Mouse (Mus musculus): ENCODE results near the gene Pde6g. TPM values are rescaled to one million over a fixed set of nuclear protein-coding genes. Genes with fewer than 3 reads are reported as not detected.

Pde6g gene
- total RNA-seq, 2 experiments from 2014 or later = 0.56 to 0.59 TPM

GRCm38 (mm10) chr11:120472052-120472451, 18.8 kb upstream of the Pde6g start:
- no peak for DNase-seq (ENCODE audit: extremely low spot score in 1 of 2, low spot score in 1 of 2)

- no peak for DNase-seq (ENCODE audit: extremely low spot score in 1 of 2, low spot score in 1 of 2)
Observed at GRCm38 (mm10) chr11:120467736-120468092, 14.4 kb upstream of the Pde6g start.

DNA sequence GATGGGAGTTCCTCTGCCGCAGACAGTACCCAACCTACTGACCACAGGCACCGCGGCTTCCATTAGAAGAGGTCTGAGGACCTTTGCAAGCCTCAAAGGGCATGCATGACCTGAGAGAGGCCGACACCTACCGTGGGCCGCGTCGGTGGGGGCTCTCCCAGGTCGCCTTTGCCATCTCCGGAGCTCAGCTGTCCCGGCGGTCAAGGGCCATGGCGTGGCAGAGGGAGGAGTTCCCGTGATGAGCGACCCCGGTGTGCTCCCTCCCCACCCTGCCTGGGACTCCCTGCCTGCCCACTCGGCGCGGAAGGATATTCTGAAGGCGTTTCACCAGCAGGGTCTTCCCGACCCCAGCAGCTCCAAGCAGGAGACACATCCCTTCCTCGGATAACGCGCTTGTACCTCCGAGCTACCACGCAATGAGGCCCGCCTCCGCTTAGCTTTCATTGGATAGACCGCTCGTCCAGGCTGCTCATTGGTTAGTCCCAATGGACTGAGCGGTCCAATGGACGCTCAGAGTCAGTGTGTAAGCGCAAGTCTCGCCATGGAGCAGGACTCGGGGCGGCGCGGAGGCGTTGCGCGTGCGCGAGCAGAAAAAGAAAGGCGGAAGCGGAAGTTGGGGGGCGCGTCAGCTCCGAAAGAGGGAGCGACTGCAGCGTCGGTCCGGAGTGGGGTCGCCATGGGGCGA, 13.9 kb upstream of the Pde6g start, which contains the start of gene Arl16:
Gene Arl16 (minus strand): TSS at position 557 of the 685 bp plus-strand sequence.
- DNase-seq (ENCODE audit: extremely low spot score in 1 of 2, low spot score in 1 of 2) = peak; percentile 81 to 86

DNA sequence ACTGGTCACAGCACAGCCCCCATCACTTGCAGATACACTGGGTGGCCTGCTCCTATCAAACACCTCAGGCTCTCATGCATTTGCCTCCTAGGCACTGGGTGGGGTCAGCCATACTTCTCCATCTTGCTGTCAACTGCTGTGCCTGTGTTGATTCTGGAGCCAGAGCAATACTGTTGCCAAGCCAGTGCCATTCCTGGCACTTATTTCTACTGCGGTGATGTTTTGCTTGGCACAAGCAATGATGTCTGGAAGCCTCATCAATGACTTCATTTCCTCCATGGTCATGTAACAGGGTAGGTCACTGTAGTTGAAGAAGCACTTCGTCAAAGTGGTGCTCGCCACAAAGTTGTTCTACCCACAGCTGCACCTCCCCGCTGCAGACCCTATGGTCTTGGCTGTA, 12.2 kb upstream of the Pde6g start:
- no peak for DNase-seq (ENCODE audit: extremely low spot score in 1 of 2, low spot score in 1 of 2)

DNA sequence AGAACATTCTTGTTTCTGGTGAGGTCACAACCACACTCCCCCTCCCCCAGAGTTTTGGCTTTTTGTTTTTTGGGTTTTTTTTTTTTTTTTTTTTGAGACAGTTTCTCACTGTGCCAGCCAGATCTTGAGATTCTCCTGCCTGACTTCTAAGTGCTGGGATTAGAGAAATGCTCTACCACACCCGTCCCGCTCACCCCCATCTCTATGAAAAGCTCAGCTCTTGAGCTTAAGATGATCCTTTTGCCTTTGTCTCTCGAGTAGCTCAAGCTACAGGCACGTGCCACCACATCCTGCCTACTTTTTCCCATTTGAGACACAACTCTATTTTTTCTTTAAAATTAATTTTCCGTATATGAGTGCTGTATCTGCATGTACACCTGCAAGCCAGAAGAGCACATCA, 11.1 kb upstream of the Pde6g start:
- DNase-seq (ENCODE audit: extremely low spot score in 1 of 2, low spot score in 1 of 2) = no peak

DNA sequence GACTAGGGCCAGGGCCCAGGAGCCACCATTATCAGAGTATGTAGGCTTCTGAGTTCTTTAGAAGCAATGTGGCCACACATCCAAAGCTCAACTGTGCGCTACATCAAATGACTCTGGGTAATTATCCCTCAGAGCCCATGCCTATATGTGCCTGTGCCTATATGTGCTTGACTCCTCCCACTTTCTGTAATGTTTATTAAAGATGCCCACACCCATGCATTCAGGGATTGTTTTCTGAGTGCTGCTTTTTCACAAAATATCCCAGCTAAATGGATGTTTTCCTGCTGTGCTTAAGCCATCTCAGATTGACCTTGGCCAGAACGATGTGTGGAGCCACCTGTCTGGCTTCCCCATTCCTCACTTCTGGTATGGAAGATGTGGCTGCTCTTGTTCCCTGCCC, 10.2 kb upstream of the Pde6g start:
- DNase-seq (ENCODE audit: extremely low spot score in 1 of 2, low spot score in 1 of 2) = no peak

DNA sequence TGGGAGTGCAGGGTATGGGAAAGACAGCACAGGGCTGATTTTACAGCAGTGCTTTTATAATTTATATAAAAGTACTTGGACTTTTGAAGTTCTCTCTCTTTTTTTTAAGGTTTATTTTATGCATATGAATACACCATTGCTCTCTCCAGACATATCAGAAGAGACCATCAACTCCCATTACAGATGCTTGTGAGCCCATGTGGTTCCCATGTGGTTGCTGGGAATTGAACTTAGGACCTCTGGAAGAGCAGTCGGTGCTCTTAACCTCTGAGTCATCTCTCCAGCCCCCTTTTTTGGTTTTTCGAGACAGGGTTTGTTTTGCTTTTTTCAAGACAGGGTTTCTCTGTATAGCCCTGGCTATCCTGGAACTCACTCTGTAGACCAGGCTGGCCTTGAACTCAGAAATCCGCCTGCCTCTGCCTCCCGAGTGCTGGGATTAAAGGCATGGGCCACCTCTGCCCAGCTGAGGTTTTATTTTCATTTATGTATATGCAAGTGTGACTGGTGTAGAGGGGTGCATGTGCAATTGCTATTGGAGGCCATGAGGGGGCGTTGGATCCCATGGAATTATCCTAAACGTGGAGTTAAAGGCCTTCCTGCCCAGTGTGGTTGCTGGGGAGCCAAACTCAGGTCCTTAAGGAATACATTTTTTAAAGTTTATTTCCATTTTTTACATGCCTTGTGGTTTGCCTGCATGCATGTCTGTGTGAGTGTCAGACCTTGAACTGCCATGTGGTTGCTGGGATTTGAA, 5.7 kb upstream of the Pde6g start:
- DNase-seq (ENCODE audit: extremely low spot score in 1 of 2, low spot score in 1 of 2) = no peak

DNA sequence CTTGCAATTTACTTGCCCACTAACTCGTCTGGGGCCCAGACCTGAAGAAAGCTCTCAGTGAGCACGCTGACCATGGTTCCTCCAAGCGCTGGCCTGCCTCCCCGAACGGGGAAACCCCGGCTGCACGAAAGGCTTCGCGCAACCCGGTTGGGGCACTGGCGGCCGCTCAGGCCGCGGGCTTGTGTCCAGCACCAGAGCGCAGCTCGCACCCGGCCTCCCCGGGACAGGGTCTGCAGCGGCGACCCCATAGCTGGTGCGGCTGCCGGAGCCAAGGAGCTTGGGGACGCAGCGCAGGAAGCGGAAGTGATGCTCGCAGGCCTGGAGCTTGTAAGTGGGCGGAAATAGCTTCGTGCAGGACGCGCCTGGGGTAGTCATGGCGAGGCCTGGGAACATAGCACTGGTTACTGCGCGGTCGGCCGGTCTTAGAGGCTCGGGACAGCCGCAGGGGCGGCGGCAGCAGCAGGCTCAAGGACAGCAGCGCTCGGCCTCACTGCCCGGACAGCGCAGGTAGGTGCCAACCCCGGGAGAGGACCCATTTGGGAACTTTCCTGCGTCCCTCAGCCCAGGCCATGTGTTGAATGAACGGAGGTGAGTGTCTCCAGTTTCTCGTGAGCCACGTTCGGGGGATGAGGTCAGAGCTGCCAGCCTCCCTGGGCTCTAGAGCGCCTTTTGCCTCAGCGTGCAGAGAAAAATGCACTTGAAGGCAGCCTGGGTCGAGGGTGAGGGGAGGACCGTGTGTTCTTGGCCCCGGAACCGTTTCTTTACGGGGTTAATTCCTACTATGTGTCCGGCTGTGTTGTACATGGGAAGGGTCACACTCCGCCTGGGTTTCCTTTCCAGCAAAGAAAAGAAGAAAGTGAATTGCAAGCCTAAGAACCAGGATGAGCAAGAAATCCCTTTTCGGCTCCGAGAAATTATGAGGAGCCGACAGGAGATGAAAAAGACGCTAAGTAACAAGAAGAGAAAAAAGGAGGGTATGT, 4.8 kb upstream of the Pde6g start, which contains the start of the genes Oxld1 and Ccdc137:
Gene Oxld1 (minus strand): TSS at position 297 of the 980 bp plus-strand sequence.
Gene Ccdc137 (plus strand): TSS at position 344 of the 980 bp plus-strand sequence.
- peak; percentile 68 to 72 for DNase-seq (ENCODE audit: extremely low spot score in 1 of 2, low spot score in 1 of 2)

GRCm38 (mm10) chr11:120457370-120457769, 4.1 kb upstream of the Pde6g start:
- no peak for DNase-seq (ENCODE audit: extremely low spot score in 1 of 2, low spot score in 1 of 2)

GRCm38 (mm10) chr11:120455413-120455812, 2.1 kb upstream of the Pde6g start:
- DNase-seq (ENCODE audit: extremely low spot score in 1 of 2, low spot score in 1 of 2) = no peak

DNA sequence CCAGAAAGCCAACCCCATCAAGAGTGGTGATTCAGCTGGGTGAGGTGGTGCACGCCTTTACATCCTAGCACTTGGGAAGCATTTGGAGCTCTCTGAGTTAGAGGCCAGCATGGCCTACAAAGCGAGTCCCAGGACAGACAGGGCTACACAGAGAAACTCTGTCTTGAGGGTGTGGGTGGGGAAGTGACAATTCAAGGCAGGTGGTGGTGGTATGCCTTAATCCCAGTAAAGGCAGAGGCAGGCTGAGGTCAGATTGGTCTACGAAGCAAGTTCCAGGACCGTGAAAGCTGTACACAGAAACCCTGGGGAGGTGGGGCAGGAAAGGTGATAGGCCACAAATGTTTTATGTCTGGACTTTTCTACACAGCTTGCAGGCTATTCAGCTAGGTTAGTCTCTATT, 1.7 kb upstream of the Pde6g start:
- no peak for DNase-seq (ENCODE audit: extremely low spot score in 1 of 2, low spot score in 1 of 2)

DNA sequence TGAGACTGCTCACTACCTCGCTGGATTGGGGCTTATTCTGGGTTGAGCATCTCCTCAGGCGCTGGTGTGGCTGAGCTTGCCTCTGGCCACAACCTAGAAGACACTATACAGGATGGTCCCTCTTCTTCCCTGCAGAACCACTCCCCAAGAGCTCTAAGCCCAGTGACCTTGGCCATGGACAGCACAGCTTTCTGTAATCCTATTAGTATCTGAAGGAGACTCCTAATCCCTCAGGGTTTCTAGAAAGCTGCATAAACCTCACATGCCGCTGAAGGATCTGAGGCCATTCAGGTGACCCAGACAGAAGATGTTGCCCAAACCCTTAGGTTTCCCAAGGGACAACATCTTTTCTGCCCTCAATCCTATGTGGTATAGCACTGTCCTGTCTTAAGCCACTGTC, 1.1 kb downstream of the Pde6g start:
- no peak for DNase-seq (ENCODE audit: extremely low spot score in 1 of 2, low spot score in 1 of 2)

GRCm38 (mm10) chr11:120447179-120447578, 6.1 kb downstream of the Pde6g start:
- DNase-seq (ENCODE audit: extremely low spot score in 1 of 2, low spot score in 1 of 2) = no peak

GRCm38 (mm10) chr11:120445475-120445874, 7.8 kb downstream of the Pde6g start:
- DNase-seq (ENCODE audit: extremely low spot score in 1 of 2, low spot score in 1 of 2) = no peak

- no peak for DNase-seq (ENCODE audit: extremely low spot score in 1 of 2, low spot score in 1 of 2)
Observed at GRCm38 (mm10) chr11:120444106-120444505, 9.2 kb downstream of the Pde6g start.

GRCm38 (mm10) chr11:120442765-120443280, 10.5 kb downstream of the Pde6g start:
- DNase-seq (ENCODE audit: extremely low spot score in 1 of 2, low spot score in 1 of 2) = no peak

DNA sequence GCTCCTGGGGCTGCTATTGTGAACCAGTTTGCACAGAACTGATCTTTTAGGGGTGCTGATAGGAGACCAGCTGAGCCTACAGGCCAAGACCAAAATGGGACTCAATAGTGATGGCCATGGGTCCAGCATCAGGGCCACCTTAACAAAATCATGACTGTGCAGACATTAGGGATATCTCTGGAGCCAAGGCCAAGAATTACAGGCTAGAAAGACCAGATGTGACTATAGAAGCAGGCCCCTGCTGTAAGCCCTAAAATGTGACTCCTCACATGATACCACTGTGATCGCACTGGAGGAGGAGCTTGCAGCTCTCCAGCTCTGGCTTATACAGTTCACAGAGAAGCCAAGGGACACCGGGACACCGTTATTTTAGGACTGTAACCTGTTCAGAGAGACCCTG, 11.0 kb downstream of the Pde6g start, which contains the start of gene Tspan10:
Gene Tspan10 (plus strand): TSS at position 301 of the 400 bp plus-strand sequence.
- no peak for DNase-seq (ENCODE audit: extremely low spot score in 1 of 2, low spot score in 1 of 2)

DNA sequence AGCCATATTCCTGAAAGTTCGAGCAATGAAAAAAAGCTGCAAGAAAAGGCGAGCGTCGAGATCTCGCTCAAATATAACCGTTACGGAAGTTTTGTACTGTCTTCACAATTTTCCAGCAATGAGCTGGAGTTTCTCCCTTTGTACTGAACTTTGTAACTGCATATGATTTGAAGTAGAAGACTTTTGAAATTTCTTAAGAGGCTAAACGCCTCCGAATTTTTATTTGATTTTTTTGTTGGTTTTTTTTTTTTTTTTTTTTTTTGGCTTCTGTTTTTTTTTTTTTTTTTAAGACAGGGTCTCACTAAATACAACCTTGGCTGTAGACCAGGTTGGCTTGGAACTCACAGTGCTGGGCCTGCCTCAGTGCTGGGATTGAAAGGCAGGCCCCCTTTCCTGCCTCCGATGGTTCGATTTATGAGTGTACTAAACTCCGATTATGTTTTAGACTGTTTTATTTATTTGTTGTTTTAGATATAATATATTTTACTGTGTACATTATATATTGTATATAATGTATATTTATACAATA, 15.4 kb downstream of the Pde6g start:
- DNase-seq (ENCODE audit: extremely low spot score in 1 of 2, low spot score in 1 of 2) = no peak

GRCm38 (mm10) chr11:120437152-120437856, 16.0 kb downstream of the Pde6g start, which contains the start of gene Nploc4:
Nploc4 (minus strand) TSS chr11:120437708.
- peak; percentile 83 to 91 for DNase-seq (ENCODE audit: extremely low spot score in 1 of 2, low spot score in 1 of 2)
